Mouse (Mus musculus) heart, adult 9 months (tissue): ENCODE data around the gene Pigf.
"Not testable (repeated sequence)": the region's sequence is repeated elsewhere in the genome, so short reads cannot be mapped to it uniquely, and the experiment has no call there.

Experiments used
- DNase-seq, 2 experiments: peaks; one replicate each; pipeline ENCODE4 v3.0.0; 2022; ENCODE audit warnings: low spot score in 2 of 2

The Pigf gene

DNA sequence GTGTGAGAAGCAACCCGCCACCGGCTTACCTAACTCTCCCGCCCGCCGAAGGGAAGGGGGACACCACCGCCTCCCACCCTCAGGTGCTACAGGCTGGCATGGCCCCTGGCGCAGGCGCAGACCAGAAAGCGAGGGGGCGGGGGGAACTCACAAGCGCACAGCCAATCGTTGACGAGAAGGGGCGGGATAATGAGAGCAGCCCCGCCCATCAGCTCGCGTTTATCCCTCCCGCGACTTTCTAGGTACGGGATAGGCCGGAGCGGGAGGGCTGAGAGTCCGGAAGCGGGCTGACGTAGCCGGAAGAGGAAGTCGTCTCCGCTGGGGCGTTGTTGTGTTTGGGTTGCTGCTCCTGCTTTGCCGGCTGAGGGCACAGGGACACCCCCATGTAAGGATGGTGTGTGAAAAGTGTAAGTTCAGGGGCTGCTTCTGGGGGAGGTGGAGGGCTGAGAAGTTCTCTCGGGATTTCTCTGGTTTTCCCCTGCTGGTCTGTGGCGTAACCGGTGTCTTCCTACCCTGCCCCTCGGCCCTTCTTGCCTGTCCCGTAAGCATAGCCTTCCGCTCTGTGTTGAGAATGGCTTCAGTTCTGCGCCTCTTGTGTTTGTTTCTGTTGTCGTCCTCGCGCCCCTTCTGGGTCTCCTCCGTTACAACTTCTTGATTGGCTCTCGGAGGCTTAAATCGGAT, at the start of gene Pigf, which contains the start of gene Cript:
Pigf (minus strand) TSS at position 138 of the 681 bp plus-strand sequence.
Cript (plus strand) TSS at position 282 of the 681 bp plus-strand sequence.
- peak; percentile 97 to 98 for DNase-seq

DNA sequence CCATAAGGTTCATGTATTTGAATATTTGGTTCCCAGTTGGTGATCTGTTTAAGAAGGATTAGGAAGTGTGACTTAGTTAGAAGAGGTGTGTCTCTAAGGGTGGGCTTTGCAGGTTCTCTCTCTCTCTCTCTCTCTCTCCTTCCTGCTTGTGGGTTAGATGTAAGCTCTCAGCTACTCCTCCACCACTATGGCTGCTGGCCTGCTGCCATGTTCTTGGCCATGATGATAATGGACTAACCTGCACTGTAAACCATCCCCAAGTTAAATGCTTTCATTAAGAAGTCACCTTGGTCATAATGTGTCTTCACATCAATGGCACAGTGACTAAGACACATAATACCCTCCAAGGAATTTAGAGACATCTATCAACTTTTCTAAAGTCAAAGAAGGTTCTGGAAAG, 48.3 kb upstream of the Pigf start:
- no peak for DNase-seq

DNA sequence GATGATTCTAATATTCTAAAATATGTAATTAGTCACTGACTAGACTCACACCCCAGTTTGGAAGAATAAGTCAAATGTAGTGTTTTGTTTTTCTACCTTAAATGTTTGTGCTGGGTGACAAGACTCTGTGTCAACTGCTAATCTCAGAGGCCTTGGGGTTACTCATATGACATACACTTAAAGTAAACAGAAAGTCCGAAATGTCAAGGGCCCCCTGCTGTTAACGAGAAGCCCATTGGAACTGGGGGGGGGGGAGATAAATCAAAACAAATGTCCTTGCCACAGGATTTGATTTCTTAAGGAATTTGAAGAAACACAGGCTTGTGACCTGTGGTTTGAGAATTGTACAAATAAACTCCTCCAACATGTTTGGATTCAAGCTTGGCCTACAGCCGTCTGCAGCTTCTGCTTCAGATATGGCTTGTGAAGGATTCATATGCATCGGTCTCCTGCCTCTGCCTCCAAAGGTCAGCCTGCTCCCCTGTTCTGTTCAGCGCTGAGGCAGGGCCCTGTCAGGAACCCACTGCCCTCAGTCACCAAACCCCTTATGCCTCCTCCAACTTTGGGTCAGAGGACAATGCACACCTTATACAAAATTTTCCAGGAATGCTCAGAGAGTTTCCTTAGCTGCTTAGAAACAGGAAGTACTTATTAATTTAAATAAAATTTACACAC, 47.7 kb upstream of the Pigf start:
- DNase-seq: no peak

DNA sequence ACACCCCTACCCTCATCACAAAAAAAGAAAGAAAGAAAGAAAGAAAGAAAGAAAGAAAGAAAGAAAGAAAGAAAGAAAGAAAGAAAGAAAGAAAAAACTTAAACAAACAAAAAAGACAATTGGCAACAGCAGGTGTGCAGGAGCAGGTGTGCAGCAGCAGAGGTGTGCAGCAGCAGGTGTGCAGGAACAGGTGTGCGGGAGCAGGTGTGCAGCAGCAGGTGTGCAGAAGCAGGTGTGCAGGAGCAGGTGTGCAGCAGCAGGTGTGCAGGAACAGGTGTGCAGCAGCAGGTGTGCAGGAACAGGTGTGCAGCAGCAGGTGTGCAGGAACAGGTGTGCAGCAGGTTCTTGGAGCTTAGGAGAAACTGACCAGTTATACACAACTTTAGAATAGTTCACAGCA, 47.0 kb upstream of the Pigf start:
- not testable (repeated sequence) for DNase-seq

DNA sequence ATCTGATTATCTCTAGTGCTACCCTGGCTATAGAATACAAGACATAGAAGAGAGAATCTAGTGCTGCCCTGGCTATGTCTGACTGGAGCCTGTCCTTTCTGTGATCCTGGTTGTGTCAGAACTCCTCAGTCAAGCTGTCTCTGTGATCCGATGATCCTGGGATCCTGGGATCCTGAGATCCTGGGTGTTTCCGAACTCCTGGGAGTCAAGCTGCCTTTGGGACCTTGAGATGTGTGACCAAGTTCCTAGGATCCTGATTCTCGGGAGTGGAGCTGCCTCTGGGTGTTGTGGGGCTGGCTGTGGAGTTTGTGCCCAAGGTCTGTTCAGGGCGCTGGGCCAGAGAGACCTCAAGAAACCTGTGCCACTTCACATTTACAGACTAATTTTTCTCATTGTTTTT, 43.8 kb upstream of the Pigf start:
- no peak for DNase-seq

DNA sequence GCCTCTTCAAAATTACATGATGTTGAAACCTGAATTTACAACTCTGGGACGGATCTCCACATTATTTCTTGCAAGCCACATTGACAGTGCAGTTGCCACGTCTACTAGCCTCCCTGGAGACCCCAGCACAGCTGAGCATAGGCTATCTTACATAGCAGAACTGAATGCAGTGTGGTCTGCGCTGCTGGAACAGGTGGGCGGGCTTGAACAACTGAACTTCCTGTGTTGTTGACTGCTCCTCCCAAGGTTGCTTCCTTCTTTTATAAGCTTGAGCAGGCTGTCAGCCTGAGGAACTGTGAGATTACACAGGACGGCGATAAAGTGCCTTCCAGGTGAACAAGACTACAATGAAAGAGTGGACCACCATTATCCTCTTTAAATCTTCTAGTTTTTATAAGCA, 38.8 kb upstream of the Pigf start:
- no peak for DNase-seq

DNA sequence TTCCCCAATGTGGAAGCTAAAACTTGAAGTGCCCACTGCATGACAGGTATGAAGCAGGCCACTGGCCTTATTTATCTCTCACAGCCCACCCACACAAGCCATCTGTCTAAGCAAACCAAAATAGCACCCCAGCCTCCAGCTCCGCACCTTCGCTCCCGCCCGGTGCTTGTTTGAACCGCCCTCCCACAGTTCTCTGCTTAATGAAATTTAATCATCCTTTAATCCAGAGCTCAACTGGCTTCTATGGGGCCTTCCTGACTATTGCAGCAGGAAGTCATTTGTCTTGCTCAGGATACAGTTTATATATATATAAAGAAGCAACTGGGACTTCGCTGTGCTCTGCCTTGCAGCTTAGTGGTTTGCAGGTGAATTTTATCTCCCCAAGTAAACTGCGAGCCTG, 38.3 kb upstream of the Pigf start:
- no peak for DNase-seq

DNA sequence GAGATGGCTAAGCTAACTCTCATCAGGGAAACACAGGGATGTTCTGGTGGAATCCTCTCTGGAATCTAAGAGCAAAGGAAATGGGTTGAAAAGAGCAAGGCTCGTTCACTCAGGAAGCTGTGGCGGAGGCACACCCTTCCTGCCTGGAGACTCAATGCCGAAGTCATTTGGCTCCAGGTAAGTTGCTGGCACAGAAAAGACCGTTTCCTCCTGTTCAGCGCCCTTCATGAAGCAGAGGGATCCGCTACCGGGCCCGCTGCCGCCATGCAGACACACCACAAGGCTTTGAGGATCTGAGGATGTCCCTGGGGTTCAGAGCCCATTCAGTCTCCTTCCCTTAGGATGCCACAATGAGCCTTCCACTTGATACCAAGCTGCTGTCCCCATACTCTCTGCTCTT, 37.4 kb upstream of the Pigf start:
- DNase-seq: peak; percentile 51 to 67

DNA sequence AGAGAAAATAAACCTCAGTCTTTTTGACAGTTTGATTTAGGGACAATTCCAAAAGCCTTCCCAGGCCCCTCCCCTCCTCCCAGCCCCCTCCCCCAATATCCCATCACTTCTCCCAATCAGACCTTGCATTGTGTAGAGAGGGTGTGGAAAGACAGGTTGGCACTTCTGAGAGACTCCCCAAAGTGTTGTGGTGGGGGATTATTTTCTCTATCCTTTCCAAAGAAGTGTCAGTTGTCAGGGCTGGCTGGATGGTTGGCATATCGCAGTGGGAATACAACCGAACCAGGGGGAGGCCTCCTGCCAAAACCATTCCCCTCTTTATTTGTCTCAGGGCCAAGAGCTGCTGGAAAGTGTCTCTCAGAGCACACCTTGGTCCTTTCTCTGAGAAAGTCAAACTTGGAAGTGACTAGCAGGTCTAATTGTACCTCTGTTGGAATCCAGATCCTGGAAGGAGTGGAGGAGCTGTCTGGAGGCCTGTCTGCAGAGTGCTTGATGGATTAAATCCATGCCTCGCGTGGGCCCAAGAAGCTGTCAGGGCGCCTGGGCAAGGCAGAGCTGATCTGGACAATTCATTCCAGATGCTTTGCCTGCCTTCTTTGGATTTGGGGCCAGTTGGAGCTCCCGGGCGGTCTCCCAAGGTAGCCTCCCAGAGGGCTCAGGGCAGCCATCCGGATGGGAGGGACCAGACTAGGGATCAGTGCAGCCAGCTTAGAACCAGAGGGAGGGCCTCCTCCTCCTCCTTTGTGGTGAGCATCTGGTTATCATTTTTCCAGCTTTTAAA, 32.5 kb upstream of the Pigf start:
- DNase-seq: peak; percentile 63 to 80

DNA sequence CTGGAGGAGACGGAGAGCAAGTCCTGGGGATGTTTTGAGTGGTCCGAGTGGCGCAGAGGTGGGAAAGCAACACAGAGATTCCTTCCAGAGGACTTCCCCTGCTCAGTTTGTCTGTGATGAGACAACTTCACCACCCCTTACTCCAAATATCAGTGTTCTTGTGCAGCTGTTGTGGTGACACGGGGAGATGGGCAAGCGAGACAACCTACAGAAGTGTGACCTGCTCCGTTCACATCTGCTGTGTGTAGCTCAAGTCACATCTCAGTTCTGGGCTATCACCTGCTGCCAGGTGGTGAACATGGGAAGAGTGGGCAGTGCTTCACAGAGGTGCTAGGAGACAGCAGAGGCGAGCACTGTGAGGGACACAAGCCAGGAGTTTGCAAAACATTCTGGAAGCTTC, 31.6 kb upstream of the Pigf start:
- no peak for DNase-seq

DNA sequence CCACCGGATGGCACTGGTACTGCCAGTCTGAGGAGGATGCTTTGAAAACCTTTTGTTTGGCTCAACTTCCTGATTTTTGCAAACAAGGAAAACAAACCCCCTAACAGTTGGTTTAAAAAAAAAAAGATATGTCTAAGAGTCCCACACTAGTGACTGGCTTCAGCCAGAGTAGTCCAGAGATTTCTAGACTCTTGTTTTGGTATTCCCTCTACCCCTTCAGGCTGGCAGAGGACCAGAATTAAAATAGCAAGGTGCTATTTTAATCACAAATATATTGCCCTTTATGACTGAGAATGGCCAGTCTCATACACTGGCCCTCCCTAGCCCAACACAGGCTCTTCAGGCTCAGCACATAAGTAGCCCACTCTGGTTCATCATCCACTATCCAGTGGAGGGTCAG, 30.5 kb upstream of the Pigf start:
- no peak for DNase-seq

DNA sequence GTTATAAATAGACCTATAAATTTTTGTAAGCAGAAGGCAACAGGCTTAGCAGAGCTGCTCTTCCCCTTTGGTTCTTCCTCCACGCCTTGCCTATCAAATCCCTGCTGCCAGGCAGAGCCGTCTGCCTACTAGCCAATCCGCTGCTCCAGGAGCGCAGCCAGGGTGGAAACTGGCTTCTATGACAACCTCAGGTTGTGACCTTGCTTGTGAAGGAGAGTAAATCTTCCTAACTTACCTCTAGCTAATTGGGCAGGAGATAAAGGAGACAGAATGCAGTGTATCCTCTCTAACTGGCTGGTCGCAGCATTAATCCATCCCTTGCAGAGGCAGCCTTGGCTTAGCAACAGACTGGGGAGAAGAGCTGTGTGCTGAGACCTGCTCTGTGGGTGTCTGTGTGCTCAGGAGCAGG, 29.8 kb upstream of the Pigf start:
- DNase-seq: peak in 1 of 2 experiments; percentile 62

DNA sequence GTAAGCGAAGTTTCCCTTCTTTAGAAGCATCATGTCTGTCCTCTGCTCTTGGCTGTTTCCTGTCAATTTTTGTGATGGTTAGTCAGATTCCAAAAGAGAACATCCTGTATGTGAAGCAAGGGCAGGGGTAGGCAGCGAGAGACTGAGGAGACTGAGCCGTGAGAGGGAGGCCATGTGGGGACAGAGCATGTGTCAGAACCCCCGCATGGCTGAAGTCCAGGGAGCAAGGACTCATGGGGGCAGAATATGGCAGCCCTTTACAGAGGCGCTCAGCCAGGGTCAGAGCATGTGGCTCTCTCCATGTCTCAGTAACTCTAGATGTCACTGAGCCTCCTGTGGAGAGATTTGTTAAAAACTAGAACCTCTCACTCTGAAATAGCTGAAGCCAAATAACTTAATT, 28.7 kb upstream of the Pigf start:
- DNase-seq: no peak

DNA sequence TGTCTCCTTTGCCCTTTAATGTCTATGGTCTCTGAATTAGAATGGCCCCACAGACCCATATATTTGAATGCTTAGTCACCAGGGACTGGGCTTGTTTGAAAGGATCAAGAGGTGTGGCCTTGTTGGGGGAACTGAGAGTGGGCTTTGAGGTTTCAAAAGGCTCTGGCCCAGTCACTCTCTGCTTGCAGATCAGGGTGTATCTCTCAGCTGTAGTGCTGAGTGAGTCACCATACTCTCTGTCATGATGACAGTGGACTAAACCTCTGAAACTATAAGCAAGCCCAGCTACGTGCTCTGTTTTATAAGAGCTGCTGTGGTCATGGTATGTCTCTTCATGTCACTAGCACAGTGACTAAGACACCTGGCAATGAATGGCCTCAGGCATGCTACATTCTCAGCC, 27.2 kb upstream of the Pigf start:
- DNase-seq: no peak

DNA sequence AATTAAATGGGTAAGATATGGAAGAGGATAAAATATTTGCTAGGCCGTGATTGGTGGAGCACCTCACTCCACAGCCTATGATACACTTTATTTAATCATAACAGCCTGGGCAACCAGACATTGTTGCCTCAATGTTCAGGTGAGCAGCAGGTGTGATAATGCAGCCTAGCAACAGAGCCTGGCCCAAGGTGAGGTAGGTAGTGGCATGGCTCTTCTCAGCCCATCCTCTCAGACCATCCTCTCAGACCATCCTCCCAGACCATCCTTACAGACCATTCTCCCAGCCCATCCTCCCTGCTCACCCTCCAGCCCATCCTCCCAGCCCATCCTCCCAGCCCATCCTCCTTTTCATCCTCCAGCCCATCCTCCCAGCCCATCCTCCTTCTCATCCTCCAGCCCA, 26.4 kb upstream of the Pigf start:
- DNase-seq: no peak

DNA sequence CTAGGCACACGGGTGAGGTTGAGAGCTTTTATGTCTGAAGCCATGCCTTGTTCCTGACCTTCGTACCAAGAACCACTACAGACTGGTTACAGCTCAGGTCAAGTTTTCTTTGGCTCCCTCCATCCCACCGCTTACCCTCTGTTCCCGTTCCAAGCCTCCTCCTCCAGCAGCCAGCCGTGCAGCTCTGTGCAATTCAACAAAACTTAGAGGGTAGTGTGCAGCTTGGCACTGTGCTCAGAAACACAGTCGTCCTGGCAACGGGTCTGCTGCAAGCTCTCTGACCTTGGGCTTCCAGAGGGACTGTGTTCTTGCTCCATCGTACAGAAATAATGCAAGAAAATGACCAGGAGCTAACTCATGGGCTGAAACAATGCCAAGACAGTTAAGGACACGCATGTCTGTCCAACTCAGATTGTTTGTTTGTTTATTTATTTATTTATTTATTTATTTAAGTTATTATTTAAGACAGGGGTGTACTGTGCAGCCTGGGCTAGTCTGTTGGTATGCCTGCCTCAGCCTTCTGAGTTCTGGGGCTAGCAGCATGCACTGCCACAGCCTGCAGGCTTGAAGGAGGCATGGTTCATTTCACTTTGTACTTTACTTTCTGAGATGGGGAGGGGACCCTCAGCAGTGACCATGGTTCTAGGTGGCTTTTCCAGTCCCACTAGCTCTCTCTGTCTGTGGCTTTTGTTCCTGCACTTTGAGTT, 25.4 kb upstream of the Pigf start:
- DNase-seq: peak; percentile 43 to 53

DNA sequence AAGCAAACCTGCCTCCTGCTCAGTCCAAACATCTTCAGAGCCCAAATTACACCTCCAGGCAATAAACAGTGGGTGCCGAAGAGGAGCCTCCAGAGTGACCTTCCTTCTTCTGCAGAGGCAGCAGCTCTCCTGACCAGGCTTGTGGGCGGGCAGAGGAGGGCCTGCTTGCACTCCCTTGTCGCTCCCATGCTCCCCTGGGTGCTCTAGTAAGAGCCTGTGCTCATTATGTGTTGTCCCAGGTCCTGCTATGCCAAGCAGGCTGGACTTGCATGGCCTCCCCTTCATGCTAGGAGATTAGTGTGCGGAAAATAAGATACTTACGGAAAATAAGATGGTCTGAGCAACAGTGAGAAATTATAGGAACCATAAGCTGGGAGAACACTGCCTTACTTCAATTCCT, 24.5 kb upstream of the Pigf start:
- DNase-seq: no peak

DNA sequence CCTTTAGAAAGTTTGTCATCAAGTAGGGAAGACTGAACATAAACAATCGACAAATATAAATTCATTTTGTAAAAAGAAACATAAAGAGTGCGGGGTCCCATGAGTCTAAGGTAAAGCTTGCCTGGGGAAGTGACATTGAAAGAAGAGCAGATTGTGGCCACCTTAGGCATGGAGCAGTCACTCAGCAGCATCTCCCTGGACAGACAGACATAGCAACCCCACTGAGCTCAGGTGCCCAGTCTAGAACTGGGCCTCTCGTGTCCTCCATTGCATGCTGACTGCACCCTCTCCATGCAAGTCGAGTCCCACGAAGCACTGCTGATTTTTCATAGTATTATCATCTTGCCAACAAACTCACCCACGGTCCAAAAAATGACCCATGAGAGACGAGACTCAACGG, 19.6 kb upstream of the Pigf start:
- no peak for DNase-seq

DNA sequence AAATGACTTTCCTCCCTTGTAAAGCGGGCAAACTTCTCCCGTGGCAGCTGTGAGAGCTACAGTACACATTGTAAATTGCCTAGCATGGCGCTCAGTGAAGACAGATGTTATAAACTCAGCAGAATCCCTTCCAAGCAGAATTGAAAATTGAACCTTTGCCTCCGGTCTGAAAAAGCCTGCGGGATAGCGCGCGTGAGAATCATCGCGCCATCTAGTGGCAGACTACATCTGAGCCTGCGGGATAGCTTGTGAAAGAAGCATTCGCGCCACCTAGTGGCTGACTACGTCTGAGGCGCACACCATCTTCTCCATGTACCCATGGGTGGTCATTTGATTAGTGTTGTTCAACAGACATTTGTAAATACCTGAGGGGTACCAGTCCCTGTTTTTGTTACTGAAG, 19.2 kb upstream of the Pigf start:
- peak; percentile 67 to 89 for DNase-seq

DNA sequence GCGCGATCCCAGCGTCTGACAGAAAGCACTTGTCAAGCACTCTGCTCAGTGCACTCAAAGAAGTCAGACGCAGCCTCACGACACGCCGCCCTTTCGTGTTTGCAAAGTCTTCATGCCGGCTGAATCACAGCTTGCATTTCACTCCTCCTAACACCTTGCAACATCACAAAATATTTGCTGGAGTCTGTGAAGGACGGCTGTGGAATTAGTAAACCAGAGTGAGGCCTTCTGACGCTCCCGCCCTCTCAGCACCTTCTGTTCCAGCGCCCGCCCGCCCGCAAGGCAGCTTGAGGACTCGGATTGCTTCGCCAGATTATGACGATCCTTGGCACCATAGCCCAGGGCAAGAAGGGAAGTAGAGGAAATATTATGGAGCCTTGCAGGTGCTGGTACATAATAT, 16.5 kb upstream of the Pigf start:
- no peak for DNase-seq

DNA sequence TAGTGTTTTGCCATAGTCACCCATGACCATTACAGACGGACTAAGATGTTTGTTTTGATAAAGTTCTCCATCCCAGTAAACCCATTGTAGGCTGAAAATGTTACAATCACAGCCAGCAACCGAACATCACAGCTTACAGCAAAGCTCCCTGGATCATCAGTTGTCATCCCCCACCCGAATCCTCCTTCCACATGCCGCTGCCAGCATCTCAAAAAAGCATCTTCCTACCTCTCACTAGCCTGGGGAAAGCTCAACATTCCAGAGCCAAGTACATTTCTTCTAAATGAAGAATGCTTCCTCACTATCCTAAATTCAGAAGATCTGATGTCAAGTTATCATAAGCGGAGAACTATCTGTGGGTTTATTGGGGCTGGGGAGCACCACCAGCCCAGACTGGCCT, 13.3 kb upstream of the Pigf start:
- DNase-seq: no peak
